8 mouse cellular contexts compared by ENCODE assay signal in the genomic region with DNA sequence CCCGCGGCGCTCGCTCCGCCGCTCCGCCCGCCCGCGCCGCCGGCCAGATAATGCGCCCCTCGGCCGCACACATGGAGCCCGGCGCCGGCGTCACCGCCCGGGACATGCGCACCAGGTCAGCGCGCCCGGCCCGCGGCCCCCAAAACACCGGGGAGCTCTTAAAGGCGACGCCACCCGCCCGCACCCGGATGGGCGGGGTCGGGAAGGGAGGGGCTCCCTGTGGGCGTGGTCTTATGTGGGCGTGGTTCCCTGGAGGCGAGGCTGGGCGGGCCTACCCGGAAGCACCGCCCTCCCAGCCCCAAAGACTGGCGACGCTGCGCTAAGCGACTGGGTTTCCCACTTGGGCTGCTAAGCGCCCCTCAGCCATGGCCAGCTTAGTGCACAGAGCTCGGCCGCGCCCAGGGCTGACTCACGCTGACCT. TPM values are rescaled to one million over a fixed set of nuclear protein-coding genes. Genes with fewer than 3 reads are reported as not detected.
DNase-seq lines count a peak whose midpoint lies in the region; ATAC-seq and TF ChIP-seq lines count a peak whose summit lies in the region.

No protein-coding gene starts in this region.

- peak; percentile 78 for DNase-seq in ES-E14 (ENCODE audit: low read depth, low spot score)
- DNase-seq in cerebellum, adult 11-12 months, result peak; percentile 94
- peak; percentile 99 for DNase-seq in heart, postnatal 4 days
- DNase-seq in layer of hippocampus, adult 8-10 months (ENCODE audit: low spot score in 2 of 2), result peak; percentile 88 to 92
- peak; percentile 93 for DNase-seq in ovary, adult 18-20 months (ENCODE audit: low spot score)
- DNase-seq in thymus, postnatal 0 days (ENCODE audit: low spot score), result peak; percentile 95

- under 1% methylated on average over 44 of the region's 50 CpGs for WGBS in forebrain, embryonic 16.5 days
- WGBS in lung, embryonic 15.5 days, result under 1% methylated on average over 49 of the region's 50 CpGs

- peak overlapping the region; percentile 65 for H3K4me2 ChIP-seq in forebrain, embryonic 16.5 days (ENCODE audit: low read length)
- peak overlapping the region; percentile 89 for H3K4me2 ChIP-seq in lung, embryonic 15.5 days

- peaks cover 13 to 18% of the 10 kb centered on the region in 2 experiments for H3K4me1 ChIP-seq in ES-E14 (ENCODE audit: control insufficient read depth in 2 of 2, insufficient read depth in 2 of 2, low read length in 2 of 2, poor library complexity in 1 of 2)
- peaks cover 18% of the 10 kb centered on the region for H3K4me1 ChIP-seq in forebrain, embryonic 16.5 days (replicated peaks; ENCODE audit: control insufficient read depth, insufficient read depth, low read length)
- peaks cover 42% of the 10 kb centered on the region for H3K4me1 ChIP-seq in lung, embryonic 15.5 days

- peak overlapping the region; percentile 99 for H3K9ac ChIP-seq in ES-E14 (ENCODE audit: insufficient read depth, low read depth, low read length, poor library complexity, severe bottlenecking)
- peak overlapping the region; percentile 70 for H3K9ac ChIP-seq in forebrain, embryonic 16.5 days (replicated peaks; ENCODE audit: low read depth, low read length)
- H3K9ac ChIP-seq in lung, embryonic 15.5 days, result peak overlapping the region; percentile 79

- H3K36me3 ChIP-seq in ES-E14 (ENCODE audit: control insufficient read depth, insufficient read depth, low read length, poor library complexity, severe bottlenecking), result peaks cover 4% of the 10 kb centered on the region; the same call in 1 of the 2 replicates
- no peaks in the 10 kb centered on the region for H3K36me3 ChIP-seq in forebrain, embryonic 16.5 days (ENCODE audit: control insufficient read depth, insufficient read depth)
- no peaks in the 10 kb centered on the region for H3K36me3 ChIP-seq in lung, embryonic 15.5 days

- peak overlapping the region; percentile 99 for H3K4me3 ChIP-seq in ES-E14 (ENCODE audit: insufficient read depth in 1 of 2, low read depth in 1 of 2, low read length in 2 of 2, poor library complexity in 1 of 2, severe bottlenecking in 1 of 2)
- peak overlapping the region; percentile 90 for H3K4me3 ChIP-seq in forebrain, embryonic 16.5 days (replicated peaks; ENCODE audit: low read length)
- peak overlapping the region; percentile 91 for H3K4me3 ChIP-seq in lung, embryonic 15.5 days

- peak; percentile 92 for ATAC-seq in forebrain, embryonic 16.5 days
- peak; percentile 96 for ATAC-seq in lung, embryonic 15.5 days (ENCODE audit: borderline replicate concordance, extremely low read depth, low FRiP score, low TSS enrichment)

- no peaks in the 10 kb centered on the region for H3K9me3 ChIP-seq in ES-E14 (ENCODE audit: control insufficient read depth, insufficient read depth, low read depth, low read length)
- no peaks in the 10 kb centered on the region for H3K9me3 ChIP-seq in forebrain, embryonic 16.5 days (ENCODE audit: control insufficient read depth, low read length)
- no peaks in the 10 kb centered on the region for H3K9me3 ChIP-seq in lung, embryonic 15.5 days

- in situ Hi-C loops in ES-E14 (cut with MboI; ENCODE audit: low sequenced_read_pairs in 2 of 2, unreplicated experiment in 2 of 2), result no loop called here

- H3K27ac ChIP-seq in ES-E14 (ENCODE audit: insufficient read depth, low read depth, low read length, poor library complexity, severe bottlenecking), result peak overlapping the region; percentile 92
- H3K27ac ChIP-seq in forebrain, embryonic 16.5 days (ENCODE audit: low read length), result no peak overlapping the region; the same call in 1 of the 2 replicates
- peak overlapping the region; percentile 84 for H3K27ac ChIP-seq in lung, embryonic 15.5 days

- H3K27me3 ChIP-seq in forebrain, embryonic 16.5 days (replicated peaks; ENCODE audit: control insufficient read depth, insufficient read depth, low read length), result no peaks in the 10 kb centered on the region
- no peaks in the 10 kb centered on the region for H3K27me3 ChIP-seq in lung, embryonic 15.5 days

TF ChIP-seq in ES-E14, 5 proteins besides CTCF, POLR2A, EP300 and RAD21:
- TF ChIP-seq CHD2 (IDR thresholded peaks at IDR 0.05; ENCODE audit: low read depth, low read length), result no peak
- TF ChIP-seq HCFC1 (IDR thresholded peaks at IDR 0.05; ENCODE audit: borderline replicate concordance, insufficient read depth, low read length), result peak; percentile 42; the same call in 1 of the 2 replicates

RNA-seq across cellular contexts. Expression of a gene that starts 22.0 kb away (rescaled TPM):
- 139 and 148 TPM in 2 replicates for total RNA-seq in ES-E14 (2012; rRNA removed)
- 22.6 and 23.5 TPM in 2 replicates for polyA plus RNA-seq in forebrain, embryonic 16.5 days (2015; fragmentation: Nextera tagmentation; extraction: Ambion mirVana)
- 10 to 100 TPM; 75.9 to 79.5 TPM for total RNA-seq in heart, postnatal 4 days (2021)
- total RNA-seq in layer of hippocampus, adult 8-10 months (2022), result 10 to 100 TPM; 27.9 to 37.6 (median 33.3) TPM
- polyA plus RNA-seq in lung, embryonic 15.5 days (2015; fragmentation: Nextera tagmentation; extraction: Ambion mirVana), result 60.3 and 64.3 TPM in 2 replicates
- polyA plus RNA-seq in thymus, postnatal 0 days (2015; fragmentation: Nextera tagmentation; extraction: Ambion mirVana), result 60.6 and 60.8 TPM in 2 replicates
